22 mouse cellular contexts compared by ENCODE assay signal in genomic region chr1:192532212-192532611, GRCm38 (mm10).
DNase-seq lines count a peak whose midpoint lies in the region; ATAC-seq and TF ChIP-seq lines count a peak whose summit lies in the region.
"Had no signal": no experiment of that assay in that cellular context is flagged by ENCODE, and none has a peak within 500 bp of the region (broad histone marks: within the 10 kb centered on the region; RNA-seq: fewer than 3 reads in every experiment).

No protein-coding gene starts in this region.

- H3K27me3 ChIP-seq in liver, embryonic 14.5 days (ENCODE audit: control insufficient read depth, insufficient read depth, low read length), result no peaks in the 10 kb centered on the region
- H3K27me3 ChIP-seq in hindbrain, embryonic 10.5 days (ENCODE audit: insufficient read depth, poor library complexity, severe bottlenecking), result no peaks in the 10 kb centered on the region
- H3K27me3 ChIP-seq: embryonic facial prominence, embryonic 13.5 days; stomach, embryonic 15.5 days had no signal

- H3K9me3 ChIP-seq in liver, embryonic 14.5 days (ENCODE audit: control insufficient read depth, low read length), result no peaks in the 10 kb centered on the region
- H3K9me3 ChIP-seq in hindbrain, embryonic 10.5 days, result no peaks in the 10 kb centered on the region
- H3K9me3 ChIP-seq: embryonic facial prominence, embryonic 13.5 days; stomach, embryonic 15.5 days had no signal

- peak; percentile 58 for DNase-seq in A20 (ENCODE audit: low read depth, low spot score)
- peak; percentile 17 for DNase-seq in Muller cell, postnatal 12 days (ENCODE audit: inconsistent ontology term)
- DNase-seq in liver, embryonic 14.5 days (ENCODE audit: low read depth in 3 of 3, low spot score in 3 of 3), result no peak
- peak; percentile 4 for DNase-seq in lung, postnatal 14 days
- no peak for DNase-seq in hindbrain, embryonic 10.5 days (ENCODE audit: low spot score)
- no peak for DNase-seq in embryo, embryonic 10.5 days (ENCODE audit: low spot score)
- no peak for DNase-seq in gastrocnemius, postnatal 10 days
- DNase-seq: cerebellum, adult 9-10 months; forebrain, postnatal 0 days; heart, postnatal 36 days; kidney, adult 11 months; layer of hippocampus, postnatal 36 days; left cerebral cortex, postnatal 4 days; thymus, adult 18-20 months had no signal

- 0% methylated on average over 2 of the region's 2 CpGs for WGBS in liver, embryonic 14.5 days (ENCODE audit: insufficient replicate concordance)
- WGBS in hindbrain, embryonic 10.5 days, result 64% methylated on average over 2 of the region's 2 CpGs

- no peak overlapping the region for H3K9ac ChIP-seq in liver, embryonic 14.5 days (replicated peaks)
- H3K9ac ChIP-seq: embryonic facial prominence, embryonic 13.5 days; forebrain, postnatal 0 days; stomach, embryonic 15.5 days had no signal

- no peak overlapping the region for H3K4me2 ChIP-seq in liver, embryonic 14.5 days (ENCODE audit: low read depth)
- H3K4me2 ChIP-seq: embryonic facial prominence, embryonic 13.5 days; heart, embryonic 11.5 days; stomach, embryonic 15.5 days had no signal

- no peaks in the 10 kb centered on the region for H3K36me3 ChIP-seq in liver, embryonic 14.5 days (replicated peaks; ENCODE audit: control insufficient read depth, insufficient read depth, low read depth)
- no peaks in the 10 kb centered on the region for H3K36me3 ChIP-seq in hindbrain, embryonic 10.5 days
- H3K36me3 ChIP-seq: embryonic facial prominence, embryonic 13.5 days; stomach, embryonic 15.5 days had no signal

- no peak for TF ChIP-seq CTCF in liver, embryonic 14.5 days (IDR thresholded peaks at IDR 0.05; ENCODE audit: low read depth)

- no peak overlapping the region for H3K4me3 ChIP-seq in liver, embryonic 14.5 days (ENCODE audit: insufficient read depth in 1 of 2, low read depth in 2 of 2, low read length in 2 of 2)
- H3K4me3 ChIP-seq in hindbrain, embryonic 10.5 days, result no peak overlapping the region
- H3K4me3 ChIP-seq: embryonic facial prominence, embryonic 13.5 days; layer of hippocampus, adult 2 months; stomach, embryonic 15.5 days had no signal

- H3K27ac ChIP-seq in liver, embryonic 14.5 days, result no peak overlapping the region
- no peak overlapping the region for H3K27ac ChIP-seq in hindbrain, embryonic 10.5 days
- H3K27ac ChIP-seq: embryonic facial prominence, embryonic 13.5 days; hindbrain, postnatal 0 days; kidney, postnatal 0 days; layer of hippocampus, adult 2 months; stomach, embryonic 15.5 days had no signal

- peak; percentile 37; the same call in 1 of the 2 replicates for ATAC-seq in liver, embryonic 14.5 days (ENCODE audit: insufficient read depth)
- no peak for ATAC-seq in activated CD4-positive, CD25-positive, alpha-beta regulatory T cell, adult 4 months
- ATAC-seq: forebrain, postnatal 0 days; hindbrain, postnatal 0 days; midbrain, embryonic 16.5 days had no signal

- peaks cover 0 to 9% of the 10 kb centered on the region in 2 experiments; a peak in 2 of 4 replicates for H3K4me1 ChIP-seq in liver, embryonic 14.5 days (replicated peaks; ENCODE audit: control insufficient read depth in 2 of 2, insufficient read depth in 2 of 2, low read length in 1 of 2)
- peaks cover 12% of the 10 kb centered on the region for H3K4me1 ChIP-seq in hindbrain, embryonic 10.5 days (replicated peaks)
- H3K4me1 ChIP-seq: embryonic facial prominence, embryonic 13.5 days; stomach, embryonic 15.5 days had no signal

- TF ChIP-seq EP300 in liver, embryonic 14.5 days (IDR thresholded peaks at IDR 0.05; ENCODE audit: low read depth), result no peak

Comparison
In these comparisons a context has a peak if more than half of its experiments do, and no peak if none do; other contexts are left out.
1. DNase-seq: peak in A20 (single experiment), Muller cell, postnatal 12 days (single experiment) and lung, postnatal 14 days (single experiment); none in liver, embryonic 14.5 days (0 of 3), hindbrain, embryonic 10.5 days (single experiment), embryo, embryonic 10.5 days (single experiment) and gastrocnemius, postnatal 10 days (single experiment).